Mouse (Mus musculus) G1E (cell line): Measurements from ENCODE around the gene Lysmd3. TPM values are rescaled to one million over a fixed set of nuclear protein-coding genes. Genes with fewer than 3 reads are reported as not detected.

Experiments
- ATAC-seq: 2 replicates; pipeline ENCODE4 v1.8.0; 2016; ENCODE audit warnings: mild to moderate bottlenecking; ENCODE audit not compliant: insufficient number of reproducible peaks, poor library complexity, low FRiP score, severe bottlenecking; ENCODE audit errors: extremely low read depth
- DNase-seq: peaks from one replicate; pipeline ENCODE4 v3.0.0; 2012; ENCODE audit warnings: low spot score
- H3K27me3 ChIP-seq: 2 replicates; pipeline ENCODE4 v1.6.1; 2012; ENCODE audit warnings: mild to moderate bottlenecking, low read length, inconsistent platforms; ENCODE audit not compliant: insufficient read depth
- H3K36me3 ChIP-seq: replicated peaks from 2 replicates; pipeline ENCODE3; 2012; ENCODE audit warnings: mild to moderate bottlenecking, inconsistent platforms
- H3K4me1 ChIP-seq: 2 replicates; pipeline ENCODE4 v1.6.1; 2012; ENCODE audit warnings: low read depth, low read length, inconsistent platforms, mixed read lengths; ENCODE audit not compliant: insufficient read depth
- H3K4me3 ChIP-seq: 2 replicates; pipeline ENCODE4 v1.5.1; 2012; ENCODE audit warnings: low read depth, mild to moderate bottlenecking, inconsistent platforms, low read length, moderate library complexity, mixed read lengths
- H3K9me3 ChIP-seq: replicated peaks from 2 replicates; pipeline ENCODE4 v1.6.1; 2012; ENCODE audit warnings: inconsistent platforms
- CTCF ChIP-seq: IDR thresholded peaks from 2 replicates; pipeline ENCODE4 v1.5.1; 2012; ENCODE audit warnings: low read depth, low read length, inconsistent platforms, mixed read lengths
- GATA1 ChIP-seq: IDR thresholded peaks from 2 replicates; pipeline ENCODE4 v1.6.1; 2012; ENCODE audit warnings: borderline replicate concordance, low read length, inconsistent platforms, mixed read lengths
- GATA2 ChIP-seq: IDR thresholded peaks from 2 replicates; pipeline ENCODE4 v1.6.1; 2012; ENCODE audit warnings: low read depth, low read length, inconsistent platforms, borderline replicate concordance
- POLR2AphosphoS5 ChIP-seq: IDR thresholded peaks from 2 replicates; pipeline ENCODE4 v1.6.1; 2012; ENCODE audit warnings: low read depth, low read length, inconsistent platforms; ENCODE audit not compliant: insufficient replicate concordance
- TAL1 ChIP-seq: conservative IDR thresholded peaks from 2 replicates; pipeline ENCODE4 v1.6.1; 2012; ENCODE audit warnings: low read depth, low read length, inconsistent platforms, mixed read lengths
- polyA plus RNA-seq: library from polyadenylated mRNA; stranded (reverse); fragments of >175 nt; gene quantifications from 2 replicates; pipeline ENCODE4 v1.2.3, GENCODE M21; 2012
- total RNA-seq, 2 experiments: library from RNA; stranded (forward) in 1 of 2; stranded (reverse) in 1 of 2; fragments of 200-1000 nt in 1 of 2; fragments of >200 nt in 1 of 2; fragmentation: Nextera tagmentation in 1 of 2; gene quantifications; 2 replicates each; pipeline ENCODE4 v1.2.3; 2014 to 2017

The Lysmd3 gene
- total and polyA plus RNA-seq, 3 experiments = 3.6 to 55.0 (median 52.9) TPM

DNA sequence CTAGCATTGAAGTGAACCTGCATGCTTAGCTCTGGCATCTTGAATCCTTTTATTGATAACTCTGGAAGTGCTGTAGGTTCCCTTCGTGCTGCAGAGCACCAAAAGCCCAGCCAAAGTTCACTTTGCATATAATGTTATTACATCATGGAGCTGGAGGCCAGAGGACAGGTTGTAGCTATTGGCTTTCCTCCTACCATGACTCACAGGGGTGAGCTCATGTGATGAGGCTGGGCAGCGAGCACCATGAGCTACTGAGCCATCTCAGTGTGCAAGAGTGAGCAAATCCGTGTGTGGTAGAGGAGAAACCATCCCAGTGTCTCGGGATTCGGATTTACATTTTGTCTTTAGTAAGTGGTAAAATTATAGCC is 6.9 kb downstream of the Lysmd3 start:
- ATAC-seq (no peak), DNase-seq (no peak)
- H3K36me3 ChIP-seq = peaks cover 61% of the 10 kb centered on the region
- no peaks in the 10 kb centered on the region for H3K27me3 ChIP-seq
- H3K4me1 ChIP-seq = peaks cover 41% of the 10 kb centered on the region
- no peaks in the 10 kb centered on the region for H3K9me3 ChIP-seq
- TF ChIP-seq GATA2 = no peak
- no peak for TF ChIP-seq POLR2AphosphoS5
- TF ChIP-seq GATA1 = no peak
- TF ChIP-seq CTCF = no peak
- no peak for TF ChIP-seq TAL1
- H3K4me3 ChIP-seq = no peak overlapping the region

DNA sequence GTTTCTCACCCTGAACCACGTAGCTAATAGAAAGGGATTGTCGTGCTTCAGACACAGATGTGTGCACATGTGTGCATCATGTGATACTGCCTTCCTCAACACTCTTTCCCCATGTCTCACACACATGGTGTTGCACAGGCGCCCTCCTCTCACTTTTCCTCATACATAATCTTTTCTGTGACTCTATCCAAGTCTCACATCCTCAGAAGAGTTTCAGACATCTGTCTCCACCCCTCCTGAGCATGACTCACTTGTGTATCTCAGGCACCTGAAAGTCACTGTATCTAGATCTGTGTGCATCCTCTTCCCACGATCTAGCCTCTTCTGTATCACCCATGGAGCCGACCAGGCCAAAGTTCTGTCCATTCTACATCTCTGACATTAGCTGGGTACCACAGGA is 10.2 kb downstream of the Lysmd3 start:
- DNase-seq (no peak), ATAC-seq (no peak)
- Histone ChIP-seq H3K36me3 (peaks cover 64% of the 10 kb centered on the region), H3K27me3 (no peaks in the 10 kb centered on the region), H3K4me1 (peaks cover 21% of the 10 kb centered on the region), H3K9me3 (no peaks in the 10 kb centered on the region), H3K4me3 (no peak overlapping the region)
- TF ChIP-seq POLR2AphosphoS5 = no peak
- TF ChIP-seq CTCF = no peak
- no peak for TF ChIP-seq TAL1
- no peak for TF ChIP-seq GATA2
- no peak for TF ChIP-seq GATA1

DNA sequence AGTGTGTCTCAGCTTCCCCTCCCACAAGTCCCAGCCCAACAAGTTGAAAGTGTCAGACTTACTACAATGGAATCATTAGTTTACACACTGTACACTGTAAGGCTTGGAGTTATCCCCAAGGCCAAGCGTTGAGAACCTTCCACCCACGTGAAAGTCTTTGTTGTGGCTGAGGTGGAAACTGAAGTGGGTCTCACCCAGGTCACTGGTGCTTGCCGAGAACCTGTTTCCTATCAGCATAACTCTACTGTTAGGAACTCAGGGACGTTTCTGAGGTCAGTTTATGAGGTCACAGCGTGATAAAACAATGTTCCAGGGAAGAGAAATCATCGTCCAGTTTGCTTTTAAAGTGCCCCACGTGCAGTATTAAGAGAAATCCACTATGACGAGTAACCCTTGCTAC is 17.9 kb downstream of the Lysmd3 start:
- no peaks in the 10 kb centered on the region for H3K27me3 ChIP-seq
- no peaks in the 10 kb centered on the region for H3K9me3 ChIP-seq
- ATAC-seq (no peak), DNase-seq (no peak)
- no peak overlapping the region for H3K4me3 ChIP-seq
- peaks cover 73% of the 10 kb centered on the region for H3K36me3 ChIP-seq
- peaks cover 2% of the 10 kb centered on the region; the same call in 1 of the 2 replicates for H3K4me1 ChIP-seq
- TF ChIP-seq POLR2AphosphoS5 (no peak), CTCF (no peak), TAL1 (no peak), GATA2 (no peak), GATA1 (no peak)

DNA sequence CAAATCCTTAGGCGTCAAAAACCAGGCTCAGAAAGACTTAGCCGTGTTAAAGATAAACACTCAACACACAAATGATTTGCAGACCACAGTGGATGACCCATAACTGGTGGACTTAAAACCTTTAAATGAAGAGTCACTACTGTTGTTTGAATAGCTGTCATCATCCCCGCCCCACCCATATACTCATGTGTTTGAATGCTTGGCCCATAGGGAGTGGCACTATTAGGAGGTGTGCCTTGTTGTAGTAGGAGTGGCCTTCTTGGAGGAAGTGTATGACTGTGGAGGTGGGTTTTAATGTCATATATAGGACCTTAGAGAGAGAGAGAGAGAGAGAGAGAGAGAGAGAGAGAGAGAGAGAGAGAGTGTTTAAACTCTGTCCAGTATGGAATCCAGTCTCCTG is 25.6 kb downstream of the Lysmd3 start:
- Histone ChIP-seq H3K9me3 (no peaks in the 10 kb centered on the region), H3K27me3 (no peaks in the 10 kb centered on the region), H3K36me3 (peaks cover 85% of the 10 kb centered on the region), H3K4me1 (peaks cover 5% of the 10 kb centered on the region; the same call in 1 of the 2 replicates), H3K4me3 (no peak overlapping the region)
- TF ChIP-seq TAL1 (no peak), POLR2AphosphoS5 (no peak), CTCF (no peak), GATA1 (no peak), GATA2 (no peak)
- DNase-seq (no peak), ATAC-seq (peak; percentile 22; the same call in 1 of the 2 replicates)

DNA sequence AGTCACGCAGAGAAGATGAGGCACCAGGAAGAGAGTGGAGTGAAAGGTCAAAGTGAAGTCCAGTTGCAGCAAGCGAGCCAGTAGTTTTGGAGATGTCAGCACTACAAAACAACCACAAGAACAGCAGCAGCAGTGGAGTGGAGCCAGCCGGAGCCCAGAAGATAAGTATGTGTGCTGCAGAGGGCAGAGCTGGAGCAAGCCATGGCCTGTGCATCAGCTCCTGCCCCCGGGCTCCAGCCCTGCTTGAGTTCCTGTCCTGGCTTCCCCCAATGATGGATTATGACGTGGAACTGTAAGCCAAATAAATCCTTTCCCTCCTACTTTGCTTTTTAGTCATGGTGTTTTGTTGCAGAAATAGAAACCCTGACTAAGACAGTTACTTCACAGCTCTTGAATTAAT is 26.8 kb downstream of the Lysmd3 start:
- TF ChIP-seq TAL1 (no peak), CTCF (no peak), GATA1 (no peak), POLR2AphosphoS5 (no peak), GATA2 (no peak)
- H3K9me3 ChIP-seq = no peaks in the 10 kb centered on the region
- no peaks in the 10 kb centered on the region for H3K27me3 ChIP-seq
- ATAC-seq (no peak), DNase-seq (no peak)
- peaks cover 6% of the 10 kb centered on the region; the same call in 1 of the 2 replicates for H3K4me1 ChIP-seq
- H3K36me3 ChIP-seq = peaks cover 83% of the 10 kb centered on the region
- H3K4me3 ChIP-seq = no peak overlapping the region

DNA sequence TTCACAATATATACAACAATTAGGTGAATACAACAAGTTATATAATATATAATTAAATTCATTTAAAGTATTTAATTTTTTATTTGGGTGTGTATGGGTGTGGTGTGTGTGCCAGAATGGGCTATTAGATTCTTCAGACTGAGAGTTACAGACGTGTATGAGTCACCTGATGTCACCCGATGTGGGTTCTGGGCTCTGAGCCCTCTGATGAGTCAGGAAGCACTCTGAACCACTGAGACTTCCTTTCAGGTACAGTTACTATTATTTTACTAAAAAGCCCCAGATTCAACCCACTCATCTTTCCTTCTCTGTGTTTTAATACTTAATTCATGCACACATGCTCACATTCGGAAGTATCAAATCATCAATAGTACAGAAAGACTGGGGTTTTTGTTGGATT is 27.4 kb downstream of the Lysmd3 start:
- peaks cover 12% of the 10 kb centered on the region for H3K4me1 ChIP-seq
- no peak overlapping the region for H3K4me3 ChIP-seq
- ATAC-seq (no peak), DNase-seq (no peak)
- TF ChIP-seq GATA2 = no peak
- TF ChIP-seq POLR2AphosphoS5 = no peak
- TF ChIP-seq GATA1 = no peak
- TF ChIP-seq CTCF = no peak
- TF ChIP-seq TAL1 = no peak
- H3K36me3 ChIP-seq = peaks cover 84% of the 10 kb centered on the region
- no peaks in the 10 kb centered on the region for H3K9me3 ChIP-seq
- no peaks in the 10 kb centered on the region for H3K27me3 ChIP-seq

DNA sequence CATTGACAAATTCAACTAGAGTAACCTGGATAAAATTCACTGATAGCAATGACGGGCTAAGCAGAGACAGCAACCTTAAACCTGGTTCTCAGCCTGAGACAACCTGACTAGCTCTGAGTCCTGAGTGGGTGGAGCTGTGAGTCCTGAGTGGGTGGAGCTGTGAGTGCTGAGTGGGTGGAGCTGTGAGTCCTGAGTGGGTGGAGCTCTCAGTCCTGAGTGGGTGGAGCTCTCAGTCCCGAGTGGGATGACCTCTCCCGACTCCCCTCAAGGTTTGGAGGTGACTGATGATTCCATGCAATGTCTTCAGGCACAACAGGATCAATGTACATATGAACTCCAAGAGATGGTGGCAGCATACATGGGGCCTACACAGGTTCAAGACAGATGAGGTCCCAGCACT is 32.1 kb downstream of the Lysmd3 start:
- TF ChIP-seq POLR2AphosphoS5 (no peak), CTCF (no peak), TAL1 (no peak), GATA2 (no peak), GATA1 (no peak)
- H3K36me3 ChIP-seq = peaks cover 67% of the 10 kb centered on the region
- ATAC-seq (no peak), DNase-seq (no peak)
- H3K27me3 ChIP-seq = no peaks in the 10 kb centered on the region
- H3K9me3 ChIP-seq = no peaks in the 10 kb centered on the region
- H3K4me3 ChIP-seq = peak overlapping the region; percentile 27; the same call in 1 of the 2 replicates
- peaks cover 45% of the 10 kb centered on the region for H3K4me1 ChIP-seq
